Mouse (Mus musculus) brain, embryonic 14.5 days (tissue): ENCODE data around the gene Ncapd2. TPM values are rescaled to one million over a fixed set of nuclear protein-coding genes. Genes with fewer than 3 reads are reported as not detected.

Source experiments
- DNase-seq: peaks from one replicate; pipeline ENCODE4 v3.0.0-alpha.2; 2011; ENCODE audit warnings: low read depth
- CTCF ChIP-seq: fragments of 200-500 bp; IDR thresholded peaks from 2 replicates; pipeline ENCODE4 v1.5.1; 2012; ENCODE audit warnings: inconsistent platforms, mild to moderate bottlenecking, moderate library complexity, borderline replicate concordance; ENCODE audit not compliant: insufficient read depth, insufficient read length; ENCODE audit errors: extremely low read depth
- POLR2A ChIP-seq: fragments of 200-500 bp; IDR thresholded peaks from 2 replicates; pipeline ENCODE4 v1.6.1; 2012; ENCODE audit warnings: mild to moderate bottlenecking, inconsistent platforms, borderline replicate concordance; ENCODE audit not compliant: poor library complexity, insufficient read depth, insufficient read length, severe bottlenecking; ENCODE audit errors: extremely low read depth
- polyA plus RNA-seq: library from polyadenylated mRNA; depleted of rRNA; stranded (reverse); fragments of >200 nt; gene quantifications from 2 replicates; pipeline ENCODE4 v1.2.3, GENCODE M21; 2012; rRNA removed

The Ncapd2 gene
- polyA plus RNA-seq, 1 experiment, result 169 TPM

- no peak for DNase-seq
- TF ChIP-seq POLR2A (no peak), CTCF (no peak)
These were observed 49.1 kb downstream of the Ncapd2 start for GRCm38 (mm10) chr6:125142436-125142835.

GRCm38 (mm10) chr6:125139747-125140146 lies 51.8 kb downstream of the Ncapd2 start:
- TF ChIP-seq CTCF (no peak), POLR2A (no peak)
- no peak for DNase-seq

DNA sequence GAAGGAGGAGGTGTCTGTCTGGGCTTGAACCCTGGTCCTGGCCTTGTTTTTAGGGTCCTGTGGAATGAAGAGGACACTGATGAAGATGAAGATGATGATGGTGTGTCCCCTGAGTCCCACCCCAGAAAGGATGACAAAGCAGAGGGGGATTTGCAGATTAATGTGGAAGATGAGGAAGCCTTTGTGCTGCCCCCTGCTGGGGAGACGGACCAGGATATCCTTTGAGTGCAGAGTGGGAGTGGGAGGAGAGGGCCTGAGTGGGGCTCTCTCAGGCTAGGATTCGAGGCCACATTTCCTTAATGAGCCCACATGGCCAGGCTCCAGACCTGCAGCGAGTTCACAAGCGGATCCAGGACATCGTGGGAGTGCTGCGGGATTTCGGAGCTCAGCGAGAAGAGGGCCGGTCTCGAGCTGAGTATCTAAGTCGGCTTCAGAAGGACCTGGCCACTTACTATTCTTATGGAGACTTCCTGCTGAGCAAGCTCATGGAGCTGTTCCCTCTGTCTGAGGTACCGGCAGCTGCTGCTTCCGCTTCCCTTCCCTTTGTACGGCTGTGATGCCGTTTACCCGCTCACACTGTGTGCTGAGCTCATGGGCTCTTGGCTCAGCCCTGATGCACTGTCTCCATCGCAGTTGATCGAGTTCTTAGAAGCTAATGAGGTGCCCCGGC lies 54.4 kb downstream of the Ncapd2 start:
- DNase-seq, result no peak
- TF ChIP-seq POLR2A, result no peak
- peak; percentile 63; the same call in 1 of the 2 replicates for TF ChIP-seq CTCF

- TF ChIP-seq POLR2A, result no peak
- no peak for TF ChIP-seq CTCF
- DNase-seq, result no peak
These were observed 59.0 kb downstream of the Ncapd2 start for GRCm38 (mm10) chr6:125132470-125132869.

DNA sequence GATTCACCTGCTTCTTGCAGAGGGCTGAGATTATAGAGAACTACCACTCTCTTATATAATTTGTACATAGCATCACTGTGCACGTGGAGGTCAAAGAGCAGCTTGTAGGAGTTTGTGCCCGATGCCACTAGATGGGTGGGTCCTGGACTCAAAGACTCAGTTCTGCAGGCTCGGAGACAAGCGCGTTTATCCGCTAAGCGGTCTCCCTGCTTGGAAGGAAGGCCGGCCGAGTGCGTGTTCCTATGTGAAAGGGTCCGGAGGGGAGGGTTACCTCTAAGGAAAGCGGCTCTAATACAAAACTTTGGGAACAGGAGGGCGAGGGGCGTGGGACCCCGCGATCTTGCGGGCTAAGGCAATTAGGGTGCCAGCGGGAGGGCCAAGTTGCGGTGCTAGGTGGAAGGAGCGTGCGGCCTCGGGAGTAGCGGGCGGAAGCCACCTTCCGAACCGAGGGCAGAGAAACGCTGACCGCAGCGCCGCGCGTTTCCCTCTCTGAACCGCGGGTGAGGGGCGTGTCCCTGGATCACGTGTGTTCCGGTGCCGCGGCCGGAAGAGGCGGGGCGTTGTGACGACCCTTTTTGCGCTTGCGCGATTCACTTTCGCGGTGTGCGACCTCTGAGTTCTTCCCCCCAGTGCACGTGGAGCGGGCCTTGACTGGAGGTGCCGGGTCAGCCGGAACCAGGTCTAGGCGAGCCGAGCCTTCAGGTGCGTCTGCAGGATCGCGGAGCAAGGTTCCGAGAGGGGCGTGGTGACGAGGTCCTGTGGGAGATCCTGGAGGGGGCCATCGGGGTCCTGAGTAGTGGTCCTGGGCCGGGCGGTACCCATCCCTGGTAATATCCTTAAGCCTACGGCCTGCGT lies 60.0 kb downstream of the Ncapd2 start, which contains the start of gene Nop2:
Gene Nop2 (plus strand): TSS at position 608 of the 855 bp plus-strand sequence.
- TF ChIP-seq POLR2A, result peak; percentile 76; the same call in 1 of the 2 replicates
- TF ChIP-seq CTCF, result no peak
- peak; percentile 97 for DNase-seq

DNA sequence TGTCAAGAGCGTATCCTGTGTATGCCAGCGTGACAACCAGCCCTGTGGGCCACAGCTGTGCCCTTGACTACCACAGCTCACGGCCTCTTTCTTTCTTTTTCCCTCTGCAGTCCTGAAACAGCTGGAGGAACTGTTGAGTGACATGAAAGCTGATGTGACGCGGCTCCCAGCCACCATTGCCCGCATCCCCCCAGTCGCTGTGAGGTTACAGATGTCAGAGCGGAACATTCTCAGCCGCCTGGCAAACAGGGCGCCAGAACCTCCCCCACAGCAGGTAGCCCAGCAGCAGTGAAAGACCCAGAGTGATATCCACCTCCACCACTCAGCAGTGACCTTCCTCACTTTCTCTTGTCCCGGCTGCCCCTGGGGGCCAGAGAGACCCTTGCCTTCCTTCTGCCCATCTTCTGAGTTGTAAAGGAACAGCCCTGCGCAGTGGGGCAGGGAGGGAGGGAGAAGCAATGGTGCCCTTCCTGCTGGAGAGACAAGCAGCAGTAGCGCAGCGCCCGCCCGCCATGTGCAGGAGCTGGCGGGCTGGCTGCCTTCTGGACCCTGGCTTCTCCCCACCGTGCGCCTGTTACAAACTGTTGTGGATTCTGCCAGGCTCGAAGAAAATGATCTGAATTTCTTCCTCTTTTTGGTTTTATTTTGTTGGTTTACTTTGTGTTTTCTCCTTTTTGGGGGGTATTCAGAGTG lies 61.6 kb downstream of the Ncapd2 start:
- DNase-seq, result no peak
- no peak for TF ChIP-seq POLR2A
- no peak for TF ChIP-seq CTCF

- TF ChIP-seq CTCF, result no peak
- TF ChIP-seq POLR2A, result no peak
- DNase-seq, result no peak
These were observed 62.8 kb downstream of the Ncapd2 start for GRCm38 (mm10) chr6:125128724-125129123.

DNA sequence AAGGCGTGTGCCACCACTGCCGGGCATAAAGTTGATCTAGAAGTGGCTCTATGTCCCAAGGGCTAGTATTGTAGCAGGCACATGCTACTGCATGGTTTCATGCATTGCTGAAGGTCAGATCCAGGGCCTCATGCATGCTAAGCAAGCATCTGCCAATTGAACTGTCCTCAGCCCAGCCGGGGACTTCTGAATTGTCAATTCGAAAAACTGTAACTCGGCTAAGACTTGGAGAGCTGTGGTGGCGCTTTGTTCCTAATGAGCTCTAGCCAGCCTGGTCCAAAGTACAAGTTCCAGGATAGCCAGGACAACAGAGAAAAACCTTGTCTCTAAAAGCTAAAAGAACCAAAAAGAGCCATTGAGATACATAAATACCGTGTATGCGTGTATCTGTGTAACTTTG lies 72.1 kb downstream of the Ncapd2 start:
- no peak for TF ChIP-seq POLR2A
- TF ChIP-seq CTCF, result no peak
- no peak for DNase-seq

Other genes with a start within 250 kb of the Ncapd2 start
- gene Cops7a, start 226.2 kb downstream of the Ncapd2 start, polyA plus RNA-seq, result 130 and 170 TPM in 2 replicates
- 49.8 and 68.1 TPM in 2 replicates for gene Pianp, start 195.0 kb downstream of the Ncapd2 start, polyA plus RNA-seq
- 107 and 118 TPM in 2 replicates for gene Zfp384, start 182.6 kb downstream of the Ncapd2 start, polyA plus RNA-seq
- gene Ing4, start 151.9 kb downstream of the Ncapd2 start, polyA plus RNA-seq, result 127 and 169 TPM in 2 replicates
- gene Acrbp, start 142.0 kb downstream of the Ncapd2 start, polyA plus RNA-seq, result 29.5 and 32.6 TPM in 2 replicates
- gene Lpar5, start 123.8 kb downstream of the Ncapd2 start, polyA plus RNA-seq, result 1.0 and 1.2 TPM in 2 replicates
- gene Chd4, start 95.7 kb downstream of the Ncapd2 start, polyA plus RNA-seq, result 69.8 and 142 TPM in 2 replicates
- 32.6 and 34.6 TPM in 2 replicates for gene Nop2, start 59.8 kb downstream of the Ncapd2 start, polyA plus RNA-seq
- gene Iffo1, start 46.5 kb downstream of the Ncapd2 start, polyA plus RNA-seq, result 29.9 TPM in 2 replicates
- gene Gapdh, start 25.2 kb downstream of the Ncapd2 start, polyA plus RNA-seq, result 2,343 and 3,527 TPM in 2 replicates
- gene Mrpl51, start 100 bp upstream of the Ncapd2 start, polyA plus RNA-seq, result 48.9 and 54.4 TPM in 2 replicates
- 19.9 and 22.3 TPM in 2 replicates for gene Vamp1, start 23.9 kb upstream of the Ncapd2 start, polyA plus RNA-seq
- gene Tapbpl, start 40.2 kb upstream of the Ncapd2 start, polyA plus RNA-seq, result 2.7 and 3.1 TPM in 2 replicates
- gene Cd27, start 45.3 kb upstream of the Ncapd2 start, polyA plus RNA-seq, result 0.15 and 0.24 TPM in 2 replicates
- gene Tuba3a, start 94.3 kb upstream of the Ncapd2 start, polyA plus RNA-seq, result not detected in 2 replicates
- gene Ltbr, start 122.2 kb upstream of the Ncapd2 start, polyA plus RNA-seq, result 14.2 and 20.7 TPM in 2 replicates
- gene Scnn1a, start 129.0 kb upstream of the Ncapd2 start, polyA plus RNA-seq, result 0.54 and 0.62 TPM in 2 replicates
- 18.5 and 19.4 TPM in 2 replicates for gene Tnfrsf1a, start 157.7 kb upstream of the Ncapd2 start, polyA plus RNA-seq
- 0.13 and 0.23 TPM in 2 replicates for gene Plekhg6, start 189.1 kb upstream of the Ncapd2 start, polyA plus RNA-seq